ENCODE assay signal across 8 mouse cellular contexts in the genomic region with DNA sequence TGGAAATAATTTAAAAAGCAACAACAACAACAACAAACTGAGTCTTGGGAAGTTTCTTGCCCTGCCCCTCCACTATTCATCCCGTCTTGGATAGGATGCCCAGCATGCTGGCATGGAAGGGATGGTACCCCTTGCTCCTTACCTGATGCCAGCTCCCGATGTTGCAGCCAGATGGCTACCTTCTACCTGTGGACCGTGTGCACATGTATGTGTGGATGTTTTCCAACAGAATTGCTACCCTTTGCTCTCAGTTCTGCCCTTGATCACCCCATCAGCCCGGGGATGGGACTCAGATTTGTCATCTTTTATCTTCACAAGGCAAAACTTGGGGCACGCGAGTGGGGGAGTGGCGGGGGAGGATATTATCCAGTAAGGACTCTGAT. TPM values are rescaled to one million over a fixed set of nuclear protein-coding genes. Genes with fewer than 3 reads are reported as not detected.
DNase-seq lines count a peak whose midpoint lies in the region; ATAC-seq and TF ChIP-seq lines count a peak whose summit lies in the region.

No protein-coding gene starts in this region.

- peak overlapping the region; percentile 89 for H3K4me3 ChIP-seq in heart, embryonic 13.5 days
- peak overlapping the region; percentile 67 for H3K4me3 ChIP-seq in bone marrow, adult 2 months (replicated peaks; ENCODE audit: control insufficient read depth, low read depth, low read length)
- peak overlapping the region; percentile 60 for H3K4me3 ChIP-seq in hindbrain, embryonic 12.5 days
- peak overlapping the region; percentile 57 for H3K4me3 ChIP-seq in midbrain, embryonic 13.5 days (replicated peaks)

- H3K9me3 ChIP-seq in heart, embryonic 13.5 days = no peaks in the 10 kb centered on the region
- H3K9me3 ChIP-seq in hindbrain, embryonic 12.5 days (replicated peaks) = no peaks in the 10 kb centered on the region
- H3K9me3 ChIP-seq in midbrain, embryonic 13.5 days = no peaks in the 10 kb centered on the region

- H3K9ac ChIP-seq in heart, embryonic 13.5 days = peak overlapping the region; percentile 91
- H3K9ac ChIP-seq in hindbrain, embryonic 12.5 days = peak overlapping the region; percentile 75
- H3K9ac ChIP-seq in midbrain, embryonic 13.5 days (replicated peaks) = 0 out of 2 replicates have a peak overlapping the region, but pooled peaks have one; percentile 14

- no peak for DNase-seq in heart, postnatal 25 days (ENCODE audit: low spot score)
- DNase-seq in left cerebral cortex, postnatal 14 days (ENCODE audit: low spot score in 2 of 2) = no peak
- DNase-seq in layer of hippocampus, adult 8-10 months (ENCODE audit: low spot score in 2 of 2) = no peak
- DNase-seq in yolk sac, embryonic 10.5 days (ENCODE audit: low spot score) = no peak

- no peak for TF ChIP-seq POLR2A in bone marrow, adult 2 months (IDR thresholded peaks at IDR 0.05; ENCODE audit: borderline replicate concordance, control insufficient read depth, low read depth, low read length)

- peak overlapping the region; percentile 79 for H3K4me2 ChIP-seq in heart, embryonic 13.5 days
- peak overlapping the region; percentile 87 for H3K4me2 ChIP-seq in hindbrain, embryonic 12.5 days (replicated peaks)
- H3K4me2 ChIP-seq in midbrain, embryonic 13.5 days (replicated peaks) = peak overlapping the region; percentile 92

- WGBS in heart, embryonic 13.5 days = 34% methylated on average over 7 of the region's 7 CpGs
- WGBS in bone marrow, adult 2 months = 59% methylated on average over 7 of the region's 7 CpGs
- 45% methylated on average over 7 of the region's 7 CpGs for WGBS in hindbrain, embryonic 12.5 days
- WGBS in midbrain, embryonic 13.5 days = 47% methylated on average over 7 of the region's 7 CpGs

- ATAC-seq in heart, embryonic 13.5 days (ENCODE audit: extremely low read depth, insufficient number of reproducible peaks, low FRiP score, low TSS enrichment) = no peak
- no peak for ATAC-seq in hindbrain, embryonic 12.5 days (ENCODE audit: low FRiP score)
- ATAC-seq in midbrain, embryonic 13.5 days = no peak

- peaks cover 89% of the 10 kb centered on the region for H3K4me1 ChIP-seq in heart, embryonic 13.5 days
- peaks cover 9% of the 10 kb centered on the region for H3K4me1 ChIP-seq in bone marrow, adult 2 months (ENCODE audit: control insufficient read depth, insufficient read depth, low read length)
- peaks cover 80% of the 10 kb centered on the region for H3K4me1 ChIP-seq in hindbrain, embryonic 12.5 days
- peaks cover 75% of the 10 kb centered on the region for H3K4me1 ChIP-seq in midbrain, embryonic 13.5 days (replicated peaks)

- H3K36me3 ChIP-seq in heart, embryonic 13.5 days = peaks cover 16% of the 10 kb centered on the region
- no peaks in the 10 kb centered on the region for H3K36me3 ChIP-seq in hindbrain, embryonic 12.5 days
- no peaks in the 10 kb centered on the region for H3K36me3 ChIP-seq in midbrain, embryonic 13.5 days

- intact Hi-C loops in heart, postnatal 25 days (cut with DNase I) = no loop called here
- intact Hi-C loops in left cerebral cortex, postnatal 14 days (cut with DNase I) = no loop called here

- H3K27ac ChIP-seq in heart, embryonic 13.5 days (replicated peaks) = peak overlapping the region; percentile 99
- no peak overlapping the region; the same call in 1 of the 2 replicates for H3K27ac ChIP-seq in bone marrow, adult 2 months (ENCODE audit: control insufficient read depth, insufficient read depth, low read depth, low read length, poor library complexity)
- H3K27ac ChIP-seq in hindbrain, embryonic 12.5 days = peak overlapping the region; percentile 79; the same call in 1 of the 2 replicates
- no peak overlapping the region for H3K27ac ChIP-seq in midbrain, embryonic 13.5 days

- no peak for TF ChIP-seq CTCF in bone marrow, adult 2 months (IDR thresholded peaks at IDR 0.05; ENCODE audit: control insufficient read depth, insufficient read depth, low read length)

- H3K27me3 ChIP-seq in heart, embryonic 13.5 days (replicated peaks) = no peaks in the 10 kb centered on the region; the same call in 1 of the 2 replicates
- peaks cover 9% of the 10 kb centered on the region; the same call in 1 of the 2 replicates for H3K27me3 ChIP-seq in hindbrain, embryonic 12.5 days
- peaks cover 30% of the 10 kb centered on the region for H3K27me3 ChIP-seq in midbrain, embryonic 13.5 days

RNA-seq across cellular contexts. Expression of a gene that starts 11.1 kb away (rescaled TPM):
- 27.9 and 28.3 TPM in 2 replicates for polyA plus RNA-seq in heart, embryonic 13.5 days (2015; fragmentation: Nextera tagmentation; extraction: Ambion mirVana)
- total RNA-seq in heart, postnatal 25 days (2021) = 10 to 100 TPM; 11.8 TPM
- polyA plus RNA-seq in bone marrow, adult 2 months (2011; ENCODE audit: insufficient read depth, insufficient read length, low replicate concordance, missing spikeins) = 8.9 and 17.2 TPM in 2 replicates
- 38.6 and 46.9 TPM in 2 replicates for polyA plus RNA-seq in hindbrain, embryonic 12.5 days (2016; fragmentation: Nextera tagmentation; extraction: Ambion mirVana)
- 7.5 and 9.1 TPM in 2 replicates for polyA plus RNA-seq in midbrain, embryonic 13.5 days (2015; fragmentation: Nextera tagmentation; extraction: Ambion mirVana)
- total RNA-seq in left cerebral cortex, postnatal 14 days (2021) = 10 to 100 TPM; 14.6 to 15.1 TPM
- 10 to 100 TPM; 17.3 to 20.2 (median 19.4) TPM for total RNA-seq in layer of hippocampus, adult 8-10 months (2022)

RNA-seq across cellular contexts. Expression of a gene that starts 31.1 kb away (rescaled TPM):
- polyA plus RNA-seq in heart, embryonic 13.5 days (2015; fragmentation: Nextera tagmentation; extraction: Ambion mirVana) = 21.1 and 22.9 TPM in 2 replicates
- total RNA-seq in heart, postnatal 25 days (2021) = under 1 TPM; 0.28 to 0.52 TPM
- 50.4 and 53.9 TPM in 2 replicates for polyA plus RNA-seq in bone marrow, adult 2 months (2011; ENCODE audit: insufficient read depth, insufficient read length, low replicate concordance, missing spikeins)
- 19.0 and 20.2 TPM in 2 replicates for polyA plus RNA-seq in hindbrain, embryonic 12.5 days (2016; fragmentation: Nextera tagmentation; extraction: Ambion mirVana)
- 10.6 and 11.3 TPM in 2 replicates for polyA plus RNA-seq in midbrain, embryonic 13.5 days (2015; fragmentation: Nextera tagmentation; extraction: Ambion mirVana)
- total RNA-seq in left cerebral cortex, postnatal 14 days (2021) = under 1 TPM; 0.47 to 0.57 TPM
- total RNA-seq in layer of hippocampus, adult 8-10 months (2022) = 1 to 10 TPM in 1 of 4 experiments, under 1 TPM in 3; 0.36 to 1.2 (median 0.44) TPM

RNA-seq across cellular contexts. Expression of a gene that starts 44.1 kb away (rescaled TPM):
- 1.3 and 3.3 TPM in 2 replicates for polyA plus RNA-seq in heart, embryonic 13.5 days (2015; fragmentation: Nextera tagmentation; extraction: Ambion mirVana)
- total RNA-seq in heart, postnatal 25 days (2021) = 1 to 10 TPM in 1 of 2 experiments, under 1 TPM in 1; 0.52 to 1.1 TPM
- not detected in 2 replicates for polyA plus RNA-seq in bone marrow, adult 2 months (2011; ENCODE audit: insufficient read depth, insufficient read length, low replicate concordance, missing spikeins)
- polyA plus RNA-seq in hindbrain, embryonic 12.5 days (2016; fragmentation: Nextera tagmentation; extraction: Ambion mirVana) = 0.88 and 1.1 TPM in 2 replicates
- polyA plus RNA-seq in midbrain, embryonic 13.5 days (2015; fragmentation: Nextera tagmentation; extraction: Ambion mirVana) = 0.58 and 0.99 TPM in 2 replicates
- 1 to 10 TPM; 2.8 to 3.1 TPM for total RNA-seq in left cerebral cortex, postnatal 14 days (2021)
- 1 to 10 TPM in 2 of 4 experiments, not detected in 2; 1.4 to 1.6 TPM for total RNA-seq in layer of hippocampus, adult 8-10 months (2022)

Comparison
In these comparisons a context has a peak if more than half of its experiments do, and no peak if none do; other contexts are left out.
1. H3K27ac ChIP-seq: peak in heart, embryonic 13.5 days (single experiment) and hindbrain, embryonic 12.5 days (single experiment); none in bone marrow, adult 2 months (single experiment) and midbrain, embryonic 13.5 days (single experiment).
2. H3K9ac ChIP-seq: peak in every context shown above with its lines; median percentile 91 in heart, embryonic 13.5 days; 75 in hindbrain, embryonic 12.5 days; 14 in midbrain, embryonic 13.5 days.
3. Peak in every context shown above with its lines, with median percentiles within 50 percentile points of each other: H3K4me2 ChIP-seq and H3K4me3 ChIP-seq.